Mouse (Mus musculus) ES-E14 (cell line): ENCODE results near the gene Tgds. TPM values are rescaled to one million over a fixed set of nuclear protein-coding genes. Genes with fewer than 3 reads are reported as not detected.

ENCODE experiments used
- DNase-seq: peaks from one replicate; pipeline ENCODE4 v3.0.0-alpha.2; 2013; ENCODE audit warnings: low read depth, low spot score
- H3K27ac ChIP-seq: 2 replicates; pipeline ENCODE4 v1.5.1; 2012; ENCODE audit warnings: low read depth, mild to moderate bottlenecking, low read length, moderate library complexity, mixed read lengths; ENCODE audit not compliant: poor library complexity, insufficient read depth, severe bottlenecking
- H3K36me3 ChIP-seq: 2 replicates; pipeline ENCODE4 v1.6.1; 2012; ENCODE audit warnings: mild to moderate bottlenecking, low read length, moderate library complexity, mixed read lengths; ENCODE audit not compliant: control insufficient read depth, poor library complexity, insufficient read depth, severe bottlenecking
- H3K4me1 ChIP-seq, 2 experiments: fragments of 150-350 bp in 1 of 2; sonication (generic) in 1 of 2; 2 replicates each; pipeline ENCODE4 v1.6.1; 2012; ENCODE audit warnings: low read length in 2 of 2, mild to moderate bottlenecking in 1 of 2, mixed read lengths in 1 of 2; ENCODE audit not compliant: control insufficient read depth in 2 of 2, insufficient read depth in 2 of 2, poor library complexity in 1 of 2
- H3K4me3 ChIP-seq, 2 experiments: fragments of 150-350 bp in 1 of 2; sonication (generic) in 1 of 2; 2 replicates each; pipeline ENCODE4 v1.5.1; 2012; ENCODE audit warnings: low read length in 2 of 2, low read depth in 1 of 2, mild to moderate bottlenecking in 1 of 2, mixed read lengths in 1 of 2; ENCODE audit not compliant: insufficient read depth in 1 of 2, poor library complexity in 1 of 2, severe bottlenecking in 1 of 2
- H3K9ac ChIP-seq: 2 replicates; pipeline ENCODE4 v1.6.1; 2012; ENCODE audit warnings: low read depth, mild to moderate bottlenecking, low read length, mixed read lengths; ENCODE audit not compliant: poor library complexity, insufficient read depth, severe bottlenecking
- H3K9me3 ChIP-seq: fragments of 150-350 bp; sonication (generic); 2 replicates; pipeline ENCODE4 v1.6.1; 2012; ENCODE audit warnings: low read depth, mild to moderate bottlenecking, low read length; ENCODE audit not compliant: control insufficient read depth, insufficient read depth
- CHD2 ChIP-seq: IDR thresholded peaks from 2 replicates; pipeline ENCODE4 v1.6.1; 2014; ENCODE audit warnings: mild to moderate bottlenecking, low read depth, low read length, inconsistent platforms
- HCFC1 ChIP-seq: IDR thresholded peaks from 2 replicates; pipeline ENCODE4 v1.6.1; 2012; ENCODE audit warnings: low read length, inconsistent platforms, borderline replicate concordance; ENCODE audit not compliant: insufficient read depth
- MAFK ChIP-seq: IDR thresholded peaks from 2 replicates; pipeline ENCODE4 v1.6.1; 2014; ENCODE audit warnings: mild to moderate bottlenecking, low read depth, low read length, inconsistent platforms; ENCODE audit not compliant: insufficient read depth
- ZC3H11A ChIP-seq: IDR thresholded peaks from 2 replicates; pipeline ENCODE4 v1.6.1; 2012; ENCODE audit warnings: low read depth, mild to moderate bottlenecking, inconsistent platforms, low read length, borderline replicate concordance
- ZNF384 ChIP-seq: IDR thresholded peaks from 2 replicates; pipeline ENCODE4 v1.6.1; 2012; ENCODE audit warnings: low read depth, low read length, inconsistent platforms
- in situ Hi-C, 2 experiments: fragments of 600-800 bp; cut with MboI; formaldehyde crosslinking; loops; one replicate each; pipeline ENCODE4 v1.15.1; 2025; ENCODE audit warnings: low sequenced_read_pairs in 2 of 2, inconsistent platforms in 1 of 2; ENCODE audit not compliant: unreplicated experiment in 2 of 2
- total RNA-seq: library from RNA; depleted of rRNA; stranded (reverse); fragments of 300-350 nt; gene quantifications from 2 replicates; pipeline ENCODE4 v1.2.3, GENCODE M21; 2012

Tgds gene
- total RNA-seq, 1 experiment: 3.4 TPM

- TF ChIP-seq MAFK (no peak), ZC3H11A (no peak), ZNF384 (no peak), HCFC1 (no peak), CHD2 (no peak)
- in situ Hi-C loops: no loop called here
- peaks cover 19% of the 10 kb centered on the region; the same call in 1 of the 2 replicates for H3K36me3 ChIP-seq
Observed at GRCm38 (mm10) chr14:118152294-118152651, 19.7 kb upstream of the Tgds start.

GRCm38 (mm10) chr14:118151651-118152293 lies 19.2 kb upstream of the Tgds start:
- H3K4me3 ChIP-seq: no peak overlapping the region
- H3K9me3 ChIP-seq: no peaks in the 10 kb centered on the region
- H3K27ac ChIP-seq: no peak overlapping the region
- TF ChIP-seq CHD2: no peak
- no peak for TF ChIP-seq ZC3H11A
- TF ChIP-seq MAFK: no peak
- no peak for TF ChIP-seq HCFC1
- no peak for TF ChIP-seq ZNF384
- in situ Hi-C loops: no loop called here
- H3K9ac ChIP-seq: no peak overlapping the region
- peaks cover 19% of the 10 kb centered on the region; the same call in 1 of the 2 replicates for H3K36me3 ChIP-seq
- no peak for DNase-seq
- H3K4me1 ChIP-seq: no peaks in the 10 kb centered on the region

More at GRCm38 (mm10) chr14:118152294-118152651, 19.7 kb upstream of the Tgds start:
- no peaks in the 10 kb centered on the region for H3K4me1 ChIP-seq
- H3K9me3 ChIP-seq: no peaks in the 10 kb centered on the region
- no peak overlapping the region for H3K9ac ChIP-seq
- DNase-seq: no peak
- H3K27ac ChIP-seq: no peak overlapping the region
- no peak overlapping the region for H3K4me3 ChIP-seq

- Histone ChIP-seq H3K9me3 (no peaks in the 10 kb centered on the region), H3K9ac (no peak overlapping the region; the same call in 1 of the 2 replicates), H3K4me1 (no peaks in the 10 kb centered on the region), H3K4me3 (no peak overlapping the region), H3K36me3 (peaks cover 13% of the 10 kb centered on the region; the same call in 1 of the 2 replicates), H3K27ac (no peak overlapping the region)
- TF ChIP-seq ZC3H11A (no peak), CHD2 (no peak), MAFK (no peak)
- in situ Hi-C loops: no loop called here
- no peak for DNase-seq
Observed at GRCm38 (mm10) chr14:118150656-118151551, 18.3 kb upstream of the Tgds start.

GRCm38 (mm10) chr14:118148554-118148953 lies 16.0 kb upstream of the Tgds start:
- in situ Hi-C loops: no loop called here
- Histone ChIP-seq H3K9ac (no peak overlapping the region), H3K4me1 (no peaks in the 10 kb centered on the region), H3K9me3 (no peaks in the 10 kb centered on the region), H3K36me3 (peaks cover 5% of the 10 kb centered on the region; the same call in 1 of the 2 replicates), H3K27ac (no peak overlapping the region), H3K4me3 (no peak overlapping the region)
- no peak for TF ChIP-seq HCFC1
- TF ChIP-seq ZC3H11A: no peak
- no peak for TF ChIP-seq ZNF384
- no peak for TF ChIP-seq CHD2
- no peak for TF ChIP-seq MAFK
- DNase-seq: no peak
